In genomic region chr11:120579316-120580107, GRCm38 (mm10) we compare ENCODE assay signal across 8 mouse cellular contexts. TPM values are rescaled to one million over a fixed set of nuclear protein-coding genes. Genes with fewer than 3 reads are reported as not detected.
DNase-seq lines count a peak whose midpoint lies in the region; ATAC-seq and TF ChIP-seq lines count a peak whose summit lies in the region.

No protein-coding gene starts in this region.

- peaks cover 13% of the 10 kb centered on the region for H3K4me1 ChIP-seq in cerebellum, adult 2 months (ENCODE audit: control insufficient read depth, insufficient read depth, low read length)
- peaks cover 18% of the 10 kb centered on the region for H3K4me1 ChIP-seq in forebrain, embryonic 16.5 days (replicated peaks; ENCODE audit: control insufficient read depth, insufficient read depth, low read length)
- H3K4me1 ChIP-seq in hindbrain, embryonic 12.5 days, result peaks cover 29% of the 10 kb centered on the region

- H3K4me2 ChIP-seq in forebrain, embryonic 16.5 days (ENCODE audit: low read length), result peak overlapping the region; percentile 98
- peak overlapping the region; percentile 90 for H3K4me2 ChIP-seq in hindbrain, embryonic 12.5 days (replicated peaks)

- peak; percentile 82 for TF ChIP-seq CTCF in cerebellum, adult 2 months (IDR thresholded peaks at IDR 0.05; ENCODE audit: borderline replicate concordance, insufficient read depth, low read depth, low read length)

- DNase-seq in T-cell, adult 2 months (ENCODE audit: low spot score), result peak; percentile 77
- DNase-seq in cerebellum, adult 2 months, result peak; percentile 69 to 83
- DNase-seq in layer of hippocampus, postnatal 36 days, result peak; percentile 67 to 69
- DNase-seq in right cerebral cortex, postnatal 4 days, result peak; percentile 83

- no peaks in the 10 kb centered on the region for H3K9me3 ChIP-seq in forebrain, embryonic 16.5 days (ENCODE audit: control insufficient read depth, low read length)
- H3K9me3 ChIP-seq in hindbrain, embryonic 12.5 days (replicated peaks), result no peaks in the 10 kb centered on the region; the same call in 1 of the 2 replicates

- ATAC-seq in forebrain, embryonic 16.5 days, result no peak
- ATAC-seq in hindbrain, embryonic 12.5 days (ENCODE audit: low FRiP score), result no peak
- 0 out of 2 replicates have a peak, but pooled peaks have one; percentile 23 for ATAC-seq in megakaryocyte, adult 5-6 weeks (ENCODE audit: poor library complexity, severe bottlenecking)
- no peak for ATAC-seq in megakaryocyte-erythroid progenitor cell, adult 5-6 weeks (replicated peaks; ENCODE audit: low FRiP score, low TSS enrichment, poor library complexity, severe bottlenecking)

- H3K27me3 ChIP-seq in cerebellum, adult 2 months (ENCODE audit: control insufficient read depth, insufficient read depth, low read length), result no peaks in the 10 kb centered on the region
- no peaks in the 10 kb centered on the region for H3K27me3 ChIP-seq in forebrain, embryonic 16.5 days (replicated peaks; ENCODE audit: control insufficient read depth, insufficient read depth, low read length)
- no peaks in the 10 kb centered on the region for H3K27me3 ChIP-seq in hindbrain, embryonic 12.5 days

- H3K4me3 ChIP-seq in cerebellum, adult 2 months (replicated peaks; ENCODE audit: insufficient read depth, low read depth, low read length), result peak overlapping the region; percentile 73
- peak overlapping the region; percentile 89 for H3K4me3 ChIP-seq in forebrain, embryonic 16.5 days (replicated peaks; ENCODE audit: low read length)
- peak overlapping the region; percentile 91 for H3K4me3 ChIP-seq in hindbrain, embryonic 12.5 days

- TF ChIP-seq POLR2A in cerebellum, adult 2 months (IDR thresholded peaks at IDR 0.05; ENCODE audit: borderline replicate concordance, insufficient read depth, low read length), result no peak

- H3K36me3 ChIP-seq in forebrain, embryonic 16.5 days (ENCODE audit: control insufficient read depth, insufficient read depth), result peaks cover 15% of the 10 kb centered on the region; the same call in 1 of the 2 replicates
- peaks cover 37% of the 10 kb centered on the region for H3K36me3 ChIP-seq in hindbrain, embryonic 12.5 days

- 0 out of 2 replicates have a peak overlapping the region, but pooled peaks have one; percentile 46 for H3K27ac ChIP-seq in cerebellum, adult 2 months (ENCODE audit: insufficient read depth, low read length)
- H3K27ac ChIP-seq in forebrain, embryonic 16.5 days (ENCODE audit: low read length), result peak overlapping the region; percentile 88
- H3K27ac ChIP-seq in hindbrain, embryonic 12.5 days, result peak overlapping the region; percentile 93

- H3K9ac ChIP-seq in forebrain, embryonic 16.5 days (replicated peaks; ENCODE audit: low read depth, low read length), result peak overlapping the region; percentile 85
- H3K9ac ChIP-seq in hindbrain, embryonic 12.5 days, result peak overlapping the region; percentile 98; the same call in 1 of the 2 replicates

- 54% methylated on average over 15 of the region's 15 CpGs for WGBS in cerebellum, adult 2 months
- 63% methylated on average over 15 of the region's 15 CpGs for WGBS in forebrain, embryonic 16.5 days
- 61% methylated on average over 15 of the region's 15 CpGs for WGBS in hindbrain, embryonic 12.5 days

RNA-seq across cellular contexts. Expression of gene Arhgdia, which starts 1.9 kb away (rescaled TPM):
- 288 and 305 TPM in 2 replicates for polyA plus RNA-seq in cerebellum, adult 2 months (2012; rRNA removed)
- polyA plus RNA-seq in forebrain, embryonic 16.5 days (2015; fragmentation: Nextera tagmentation; extraction: Ambion mirVana), result 477 and 485 TPM in 2 replicates
- polyA plus RNA-seq in hindbrain, embryonic 12.5 days (2016; fragmentation: Nextera tagmentation; extraction: Ambion mirVana), result 548 TPM in 2 replicates
- total RNA-seq in layer of hippocampus, postnatal 36 days (2021), result 100 to 1,000 TPM; 266 to 282 TPM
- 506 and 521 TPM in 2 replicates for total RNA-seq in megakaryocyte, adult 5-6 weeks (2015)
- total RNA-seq in megakaryocyte, adult 5-6 weeks (2017), result 226 and 275 TPM in 2 replicates
- 248 and 334 TPM in 2 replicates for total RNA-seq in megakaryocyte-erythroid progenitor cell, adult 5-6 weeks (2014; fragmentation: Nextera tagmentation)
- total RNA-seq in megakaryocyte-erythroid progenitor cell, adult 5-6 weeks (2017), result 96.3 and 154 TPM in 2 replicates

RNA-seq across cellular contexts. Expression of gene P4hb, which starts 6.5 kb away (rescaled TPM):
- 98.4 and 105 TPM in 2 replicates for polyA plus RNA-seq in cerebellum, adult 2 months (2012; rRNA removed)
- 238 and 265 TPM in 2 replicates for polyA plus RNA-seq in forebrain, embryonic 16.5 days (2015; fragmentation: Nextera tagmentation; extraction: Ambion mirVana)
- 473 and 486 TPM in 2 replicates for polyA plus RNA-seq in hindbrain, embryonic 12.5 days (2016; fragmentation: Nextera tagmentation; extraction: Ambion mirVana)
- 100 to 1,000 TPM; 118 to 122 TPM for total RNA-seq in layer of hippocampus, postnatal 36 days (2021)
- 301 and 325 TPM in 2 replicates for total RNA-seq in megakaryocyte, adult 5-6 weeks (2015)
- total RNA-seq in megakaryocyte, adult 5-6 weeks (2017), result 587 and 590 TPM in 2 replicates
- total RNA-seq in megakaryocyte-erythroid progenitor cell, adult 5-6 weeks (2014; fragmentation: Nextera tagmentation), result 236 and 270 TPM in 2 replicates
- total RNA-seq in megakaryocyte-erythroid progenitor cell, adult 5-6 weeks (2017), result 334 and 373 TPM in 2 replicates

RNA-seq across cellular contexts. Expression of gene Alyref, which starts 18.7 kb away (rescaled TPM):
- polyA plus RNA-seq in cerebellum, adult 2 months (2012; rRNA removed), result 42.6 and 51.8 TPM in 2 replicates
- polyA plus RNA-seq in forebrain, embryonic 16.5 days (2015; fragmentation: Nextera tagmentation; extraction: Ambion mirVana), result 287 and 320 TPM in 2 replicates
- polyA plus RNA-seq in hindbrain, embryonic 12.5 days (2016; fragmentation: Nextera tagmentation; extraction: Ambion mirVana), result 539 and 588 TPM in 2 replicates
- total RNA-seq in layer of hippocampus, postnatal 36 days (2021), result 10 to 100 TPM; 60.0 to 67.6 TPM
- total RNA-seq in megakaryocyte, adult 5-6 weeks (2015), result 143 and 149 TPM in 2 replicates
- 171 and 196 TPM in 2 replicates for total RNA-seq in megakaryocyte, adult 5-6 weeks (2017)
- total RNA-seq in megakaryocyte-erythroid progenitor cell, adult 5-6 weeks (2014; fragmentation: Nextera tagmentation), result 157 and 232 TPM in 2 replicates
- total RNA-seq in megakaryocyte-erythroid progenitor cell, adult 5-6 weeks (2017), result 208 and 278 TPM in 2 replicates

RNA-seq across cellular contexts. Expression of gene Anapc11, which starts 18.7 kb away (rescaled TPM):
- 168 and 178 TPM in 2 replicates for polyA plus RNA-seq in cerebellum, adult 2 months (2012; rRNA removed)
- polyA plus RNA-seq in forebrain, embryonic 16.5 days (2015; fragmentation: Nextera tagmentation; extraction: Ambion mirVana), result 178 and 192 TPM in 2 replicates
- polyA plus RNA-seq in hindbrain, embryonic 12.5 days (2016; fragmentation: Nextera tagmentation; extraction: Ambion mirVana), result 153 and 170 TPM in 2 replicates
- 100 to 1,000 TPM in 1 of 2 experiments, 10 to 100 TPM in 1; 85.0 to 103 TPM for total RNA-seq in layer of hippocampus, postnatal 36 days (2021)
- 79.9 and 90.6 TPM in 2 replicates for total RNA-seq in megakaryocyte, adult 5-6 weeks (2015)
- total RNA-seq in megakaryocyte, adult 5-6 weeks (2017), result 30.0 and 32.3 TPM in 2 replicates
- 84.0 and 110 TPM in 2 replicates for total RNA-seq in megakaryocyte-erythroid progenitor cell, adult 5-6 weeks (2014; fragmentation: Nextera tagmentation)
- total RNA-seq in megakaryocyte-erythroid progenitor cell, adult 5-6 weeks (2017), result 21.9 and 27.6 TPM in 2 replicates

RNA-seq across cellular contexts. Expression of gene Ppp1r27, which starts 28.6 kb away (rescaled TPM):
- polyA plus RNA-seq in cerebellum, adult 2 months (2012; rRNA removed), result not detected in 2 replicates
- not detected in 2 replicates for polyA plus RNA-seq in forebrain, embryonic 16.5 days (2015; fragmentation: Nextera tagmentation; extraction: Ambion mirVana)
- polyA plus RNA-seq in hindbrain, embryonic 12.5 days (2016; fragmentation: Nextera tagmentation; extraction: Ambion mirVana), result not detected in 2 replicates
- total RNA-seq in layer of hippocampus, postnatal 36 days (2021), result not detected
- not detected in 2 replicates for total RNA-seq in megakaryocyte, adult 5-6 weeks (2015)
- not detected in 2 replicates for total RNA-seq in megakaryocyte, adult 5-6 weeks (2017)
- total RNA-seq in megakaryocyte-erythroid progenitor cell, adult 5-6 weeks (2014; fragmentation: Nextera tagmentation), result not detected in 2 replicates
- not detected in 2 replicates for total RNA-seq in megakaryocyte-erythroid progenitor cell, adult 5-6 weeks (2017)
